Mouse (Mus musculus) E14TG2a.4 (cell line): Measurements from ENCODE around the gene Rdx.

Source experiments
- CTCF ChIP-seq: conservative IDR thresholded peaks from 2 replicates; pipeline ENCODE4 v1.5.1; 2014; ENCODE audit warnings: low read length
- POU5F1 ChIP-seq: IDR thresholded peaks from 2 replicates; pipeline ENCODE4 v1.6.1; 2014; ENCODE audit warnings: low read length, borderline replicate concordance

DNA sequence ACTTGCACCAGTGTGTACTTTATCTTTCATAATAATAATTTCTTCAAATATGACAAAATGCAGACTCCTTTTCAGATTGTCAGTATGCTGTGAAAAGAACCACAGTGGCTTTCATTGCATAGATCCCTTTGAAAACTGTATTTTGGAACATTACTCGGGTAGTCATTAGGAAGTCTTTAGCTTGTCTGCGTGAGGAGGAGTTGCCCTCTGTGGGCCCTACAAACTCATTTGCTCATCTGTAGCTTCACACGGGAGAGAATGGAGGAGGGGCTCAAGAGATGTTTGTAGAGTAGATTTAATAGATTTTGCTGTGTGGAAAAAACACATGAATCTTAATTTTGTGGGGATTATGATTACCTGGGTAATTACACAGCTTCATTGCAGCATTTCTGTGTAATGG is 2.6 kb downstream of the Rdx start:
- TF ChIP-seq CTCF: no peak
- TF ChIP-seq POU5F1: no peak
